Mouse (Mus musculus): ENCODE results near the gene Vmn1r159.
"Not testable (repeated sequence)": the region's sequence is repeated elsewhere in the genome, so short reads cannot be mapped to it uniquely, and the experiment has no call there.

The Vmn1r159 gene

GRCm38 (mm10) chr7:22843505-22843904 lies at the start of gene Vmn1r159:
Gene Vmn1r159, minus strand, starts transcription at chr7:22843605.
- DNase-seq (ENCODE audit: low read depth), result not testable (repeated sequence)

DNA sequence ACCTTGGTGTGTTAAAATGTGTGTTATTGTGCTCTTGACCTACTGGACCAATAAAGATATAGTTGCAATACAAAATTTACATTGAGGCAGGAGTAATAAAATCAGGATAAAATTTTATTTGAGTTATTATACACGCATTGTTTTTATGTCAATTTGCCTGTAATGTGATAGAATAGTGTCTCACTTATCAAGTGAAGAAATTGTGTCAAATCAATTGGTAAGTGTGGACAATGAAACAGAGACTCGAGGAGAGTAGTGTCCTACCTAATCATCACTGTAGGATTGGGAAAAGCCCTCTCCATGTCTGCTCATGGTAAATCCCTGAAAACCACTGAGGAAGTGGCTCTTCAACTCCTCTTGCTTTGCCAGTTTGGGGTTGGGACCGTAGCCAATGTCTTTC lies 27.5 kb upstream of the Vmn1r159 start, which contains the start of gene Vmn1r160:
Gene Vmn1r160 (plus strand): TSS at position 301 of the 400 bp plus-strand sequence.
- DNase-seq (ENCODE audit: low read depth), result not testable (repeated sequence)
